Mouse (Mus musculus): ENCODE data around the gene Pzp. TPM values are rescaled to one million over a fixed set of nuclear protein-coding genes. Genes with fewer than 3 reads are reported as not detected.
A peak's percentile ranks its signal among the peaks of the same experiment; 100 is the strongest.

Pzp gene
- total RNA-seq (2021): not detected
- long read RNA-seq, partial matches to known transcripts: 0 of 1 reads
- long read RNA-seq, other reads (novel, unspliced or antisense): 1 of 1 reads

GRCm38 (mm10) chr6:128526601-128527000, at the start of gene Pzp:
TSS of gene Pzp (minus strand) at chr6:128526720.
- no peak for DNase-seq (ENCODE audit: low spot score in 2 of 2)

GRCm38 (mm10) chr6:128566589-128566988, 40.1 kb upstream of the Pzp start:
- no peak for DNase-seq (ENCODE audit: low spot score in 2 of 2)

GRCm38 (mm10) chr6:128554049-128554448, 27.5 kb upstream of the Pzp start:
- DNase-seq (ENCODE audit: low spot score in 2 of 2): no peak

GRCm38 (mm10) chr6:128549463-128550452, 23.2 kb upstream of the Pzp start:
- DNase-seq (ENCODE audit: low spot score in 2 of 2): no peak

GRCm38 (mm10) chr6:128548532-128548931, 22.0 kb upstream of the Pzp start:
- no peak for DNase-seq (ENCODE audit: low spot score in 2 of 2)

- DNase-seq (ENCODE audit: low spot score in 2 of 2): no peak
These were observed 18.9 kb upstream of the Pzp start for GRCm38 (mm10) chr6:128545402-128545801.

- DNase-seq (ENCODE audit: low spot score in 2 of 2): peak; percentile 4 to 12
These were observed 16.7 kb upstream of the Pzp start for GRCm38 (mm10) chr6:128543226-128543625.

- DNase-seq (ENCODE audit: low spot score in 2 of 2): no peak
These were observed 8.7 kb upstream of the Pzp start for GRCm38 (mm10) chr6:128535250-128535649.

GRCm38 (mm10) chr6:128533296-128533695, 6.8 kb upstream of the Pzp start:
- DNase-seq (ENCODE audit: low spot score in 2 of 2): no peak

GRCm38 (mm10) chr6:128532701-128533100, 6.2 kb upstream of the Pzp start:
- DNase-seq (ENCODE audit: low spot score in 2 of 2): no peak

GRCm38 (mm10) chr6:128528491-128528890, 2.0 kb upstream of the Pzp start:
- DNase-seq (ENCODE audit: low spot score in 2 of 2): no peak

GRCm38 (mm10) chr6:128527110-128527509, 590 bp upstream of the Pzp start:
- DNase-seq (ENCODE audit: low spot score in 2 of 2): no peak

GRCm38 (mm10) chr6:128525801-128526200, 719 bp downstream of the Pzp start:
- DNase-seq (ENCODE audit: low spot score in 2 of 2): no peak

GRCm38 (mm10) chr6:128523360-128523759, 3.2 kb downstream of the Pzp start:
- no peak for DNase-seq (ENCODE audit: low spot score in 2 of 2)

GRCm38 (mm10) chr6:128519159-128519558, 7.4 kb downstream of the Pzp start:
- DNase-seq (ENCODE audit: low spot score in 2 of 2): no peak

- peak; percentile 61 to 64 for DNase-seq (ENCODE audit: low spot score in 2 of 2)
These were observed 20.8 kb downstream of the Pzp start for GRCm38 (mm10) chr6:128505676-128506236.

GRCm38 (mm10) chr6:128504743-128505142, 21.8 kb downstream of the Pzp start:
- peak in 1 of 2 experiments; percentile 9 for DNase-seq (ENCODE audit: low spot score in 2 of 2)

GRCm38 (mm10) chr6:128495346-128495745, 31.2 kb downstream of the Pzp start:
- no peak for DNase-seq (ENCODE audit: low spot score in 2 of 2)

GRCm38 (mm10) chr6:128494646-128495331, 31.7 kb downstream of the Pzp start:
- DNase-seq (ENCODE audit: low spot score in 2 of 2): no peak

- DNase-seq (ENCODE audit: low spot score in 2 of 2): no peak
These were observed 34.6 kb downstream of the Pzp start for GRCm38 (mm10) chr6:128491916-128492315.

GRCm38 (mm10) chr6:128490141-128490540, 36.4 kb downstream of the Pzp start:
- DNase-seq (ENCODE audit: low spot score in 2 of 2): no peak

GRCm38 (mm10) chr6:128487736-128488135, 38.8 kb downstream of the Pzp start:
- no peak for DNase-seq (ENCODE audit: low spot score in 2 of 2)

Measured in layer of hippocampus, postnatal 10 days (tissue).